Mouse (Mus musculus): ENCODE results near the gene Sar1a. TPM values are rescaled to one million over a fixed set of nuclear protein-coding genes. Genes with fewer than 3 reads are reported as not detected.
A peak's percentile ranks its signal among the peaks of the same experiment; 100 is the strongest.

The Sar1a gene
- polyA plus RNA-seq, 1 experiment from 2014 or later: 248 TPM

DNA sequence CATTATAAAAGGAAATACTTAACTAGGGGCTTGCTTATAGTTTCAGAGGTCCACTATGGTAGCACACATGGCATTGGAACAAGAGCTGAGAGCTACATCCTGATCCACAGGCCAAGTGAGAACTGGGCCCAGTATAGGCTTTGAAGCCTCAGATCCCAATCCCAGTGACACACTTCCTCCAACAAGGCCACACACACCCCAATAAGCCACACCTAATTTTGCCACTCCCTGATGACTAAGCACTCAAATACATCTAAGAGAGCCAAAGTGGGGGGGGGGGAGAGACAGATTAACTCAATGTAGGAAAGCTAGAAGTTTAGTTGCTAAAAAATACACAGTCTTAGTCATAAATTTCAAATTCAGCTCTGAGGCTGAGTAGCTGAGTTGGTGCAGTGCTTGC, 10.2 kb upstream of the Sar1a start:
- Histone ChIP-seq H3K4me1 (replicated peaks; ENCODE audit: control insufficient read depth, insufficient read depth, low read length) (no peaks in the 10 kb centered on the region), H3K36me3 (ENCODE audit: control insufficient read depth, insufficient read depth, low read length) (peaks cover 12% of the 10 kb centered on the region), H3K9me3 (ENCODE audit: control insufficient read depth, low read length) (no peaks in the 10 kb centered on the region), H3K27me3 (ENCODE audit: control insufficient read depth, insufficient read depth, low read length) (no peaks in the 10 kb centered on the region), H3K4me2 (replicated peaks; ENCODE audit: low read depth, low read length) (no peak overlapping the region), H3K27ac (ENCODE audit: low read depth, low read length) (no peak overlapping the region), H3K9ac (ENCODE audit: low read depth, low read length) (no peak overlapping the region), H3K4me3 (ENCODE audit: low read depth, low read length) (no peak overlapping the region)
- no peak for ATAC-seq (ENCODE audit: low FRiP score)
- DNase-seq (ENCODE audit: low spot score): no peak

- Histone ChIP-seq H3K36me3 (ENCODE audit: control insufficient read depth, insufficient read depth, low read length) (peaks cover 12% of the 10 kb centered on the region), H3K4me2 (replicated peaks; ENCODE audit: low read depth, low read length) (no peak overlapping the region), H3K9me3 (ENCODE audit: control insufficient read depth, low read length) (no peaks in the 10 kb centered on the region), H3K4me1 (replicated peaks; ENCODE audit: control insufficient read depth, insufficient read depth, low read length) (no peaks in the 10 kb centered on the region), H3K9ac (ENCODE audit: low read depth, low read length) (no peak overlapping the region), H3K4me3 (ENCODE audit: low read depth, low read length) (no peak overlapping the region), H3K27me3 (ENCODE audit: control insufficient read depth, insufficient read depth, low read length) (no peaks in the 10 kb centered on the region), H3K27ac (ENCODE audit: low read depth, low read length) (no peak overlapping the region)
- DNase-seq (ENCODE audit: low spot score) (no peak), ATAC-seq (ENCODE audit: low FRiP score) (no peak)
- 93% methylated on average over 3 of the region's 3 CpGs for WGBS
Measured at GRCm38 (mm10) chr10:61670758-61671157, 9.3 kb upstream of the Sar1a start.

- H3K27me3 ChIP-seq (ENCODE audit: control insufficient read depth, insufficient read depth, low read length): no peaks in the 10 kb centered on the region
- peaks cover 2% of the 10 kb centered on the region; the same call in 1 of the 2 replicates for H3K4me1 ChIP-seq (replicated peaks; ENCODE audit: control insufficient read depth, insufficient read depth, low read length)
- peaks cover 6% of the 10 kb centered on the region; the same call in 1 of the 2 replicates for H3K36me3 ChIP-seq (ENCODE audit: control insufficient read depth, insufficient read depth, low read length)
- WGBS: 80% methylated on average over 3 of the region's 3 CpGs
- H3K9me3 ChIP-seq (ENCODE audit: control insufficient read depth, low read length): no peaks in the 10 kb centered on the region
- no peak overlapping the region for H3K9ac ChIP-seq (ENCODE audit: low read depth, low read length)
- no peak overlapping the region for H3K4me2 ChIP-seq (replicated peaks; ENCODE audit: low read depth, low read length)
- H3K27ac ChIP-seq (ENCODE audit: low read depth, low read length): no peak overlapping the region
- H3K4me3 ChIP-seq (ENCODE audit: low read depth, low read length): no peak overlapping the region
- ATAC-seq (ENCODE audit: low FRiP score) (no peak), DNase-seq (ENCODE audit: low spot score) (no peak)
Measured at GRCm38 (mm10) chr10:61675935-61676334, 4.2 kb upstream of the Sar1a start.

DNA sequence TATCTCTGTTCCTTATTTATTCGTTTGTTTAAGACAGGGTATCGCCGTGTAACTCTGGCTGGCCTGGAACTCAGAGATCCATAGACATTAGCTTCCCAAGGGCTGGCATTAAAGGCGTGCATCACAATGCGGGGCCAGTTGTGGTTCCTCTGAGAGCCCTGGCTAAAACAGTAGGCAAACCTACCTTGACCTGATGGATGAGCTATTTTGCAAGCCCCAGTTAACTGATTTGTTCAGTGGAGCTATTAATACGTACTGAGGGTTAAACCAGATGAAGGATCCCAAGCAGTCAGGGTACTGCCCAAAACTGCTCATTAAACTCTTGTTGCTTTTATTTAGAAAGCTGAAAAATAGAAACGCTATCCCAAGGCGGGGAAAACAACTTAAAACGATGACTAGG, 554 bp upstream of the Sar1a start:
- H3K27me3 ChIP-seq (ENCODE audit: control insufficient read depth, insufficient read depth, low read length): no peaks in the 10 kb centered on the region
- H3K36me3 ChIP-seq (ENCODE audit: control insufficient read depth, insufficient read depth, low read length): 0 out of 2 replicates have a peak, but pooled peaks cover 3% of the 10 kb centered on the region
- ATAC-seq (ENCODE audit: low FRiP score): peak; percentile 15; the same call in 1 of the 2 replicates
- peak overlapping the region; percentile 97 for H3K4me3 ChIP-seq (ENCODE audit: low read depth, low read length)
- H3K4me1 ChIP-seq (replicated peaks; ENCODE audit: control insufficient read depth, insufficient read depth, low read length): peaks cover 2% of the 10 kb centered on the region; the same call in 1 of the 2 replicates
- peak overlapping the region; percentile 48 for H3K4me2 ChIP-seq (replicated peaks; ENCODE audit: low read depth, low read length)
- no peaks in the 10 kb centered on the region for H3K9me3 ChIP-seq (ENCODE audit: control insufficient read depth, low read length)
- peak overlapping the region; percentile 62 for H3K9ac ChIP-seq (ENCODE audit: low read depth, low read length)
- WGBS: 37% methylated on average over 9 of the region's 9 CpGs
- H3K27ac ChIP-seq (ENCODE audit: low read depth, low read length): peak overlapping the region; percentile 63; the same call in 1 of the 2 replicates
- DNase-seq (ENCODE audit: low spot score): no peak

- 91% methylated on average over 8 of the region's 8 CpGs for whole genome bisulfite sequencing
- H3K9me3 ChIP-seq (ENCODE audit: control insufficient read depth, low read length): no peaks in the 10 kb centered on the region
- ATAC-seq (ENCODE audit: low FRiP score): no peak
- no peak overlapping the region for H3K27ac ChIP-seq (ENCODE audit: low read depth, low read length)
- no peaks in the 10 kb centered on the region for H3K4me1 ChIP-seq (replicated peaks; ENCODE audit: control insufficient read depth, insufficient read depth, low read length)
- peaks cover 6% of the 10 kb centered on the region; the same call in 1 of the 2 replicates for H3K36me3 ChIP-seq (ENCODE audit: control insufficient read depth, insufficient read depth, low read length)
- H3K9ac ChIP-seq (ENCODE audit: low read depth, low read length): no peak overlapping the region
- H3K4me2 ChIP-seq (replicated peaks; ENCODE audit: low read depth, low read length): no peak overlapping the region
- DNase-seq (ENCODE audit: low spot score): no peak
- no peaks in the 10 kb centered on the region for H3K27me3 ChIP-seq (ENCODE audit: control insufficient read depth, insufficient read depth, low read length)
- H3K4me3 ChIP-seq (ENCODE audit: low read depth, low read length): no peak overlapping the region
Measured at GRCm38 (mm10) chr10:61689405-61689804, 9.3 kb downstream of the Sar1a start.

GRCm38 (mm10) chr10:61693563-61693962, 13.5 kb downstream of the Sar1a start:
- Histone ChIP-seq H3K9ac (ENCODE audit: low read depth, low read length) (no peak overlapping the region), H3K9me3 (ENCODE audit: control insufficient read depth, low read length) (no peaks in the 10 kb centered on the region), H3K4me3 (ENCODE audit: low read depth, low read length) (no peak overlapping the region), H3K4me1 (replicated peaks; ENCODE audit: control insufficient read depth, insufficient read depth, low read length) (peaks cover 12% of the 10 kb centered on the region), H3K36me3 (ENCODE audit: control insufficient read depth, insufficient read depth, low read length) (peaks cover 2% of the 10 kb centered on the region; the same call in 1 of the 2 replicates), H3K27ac (ENCODE audit: low read depth, low read length) (no peak overlapping the region), H3K4me2 (replicated peaks; ENCODE audit: low read depth, low read length) (no peak overlapping the region), H3K27me3 (ENCODE audit: control insufficient read depth, insufficient read depth, low read length) (no peaks in the 10 kb centered on the region)
- ATAC-seq (ENCODE audit: low FRiP score): no peak
- 74% methylated on average over 4 of the region's 4 CpGs for WGBS
- DNase-seq (ENCODE audit: low spot score): no peak

DNA sequence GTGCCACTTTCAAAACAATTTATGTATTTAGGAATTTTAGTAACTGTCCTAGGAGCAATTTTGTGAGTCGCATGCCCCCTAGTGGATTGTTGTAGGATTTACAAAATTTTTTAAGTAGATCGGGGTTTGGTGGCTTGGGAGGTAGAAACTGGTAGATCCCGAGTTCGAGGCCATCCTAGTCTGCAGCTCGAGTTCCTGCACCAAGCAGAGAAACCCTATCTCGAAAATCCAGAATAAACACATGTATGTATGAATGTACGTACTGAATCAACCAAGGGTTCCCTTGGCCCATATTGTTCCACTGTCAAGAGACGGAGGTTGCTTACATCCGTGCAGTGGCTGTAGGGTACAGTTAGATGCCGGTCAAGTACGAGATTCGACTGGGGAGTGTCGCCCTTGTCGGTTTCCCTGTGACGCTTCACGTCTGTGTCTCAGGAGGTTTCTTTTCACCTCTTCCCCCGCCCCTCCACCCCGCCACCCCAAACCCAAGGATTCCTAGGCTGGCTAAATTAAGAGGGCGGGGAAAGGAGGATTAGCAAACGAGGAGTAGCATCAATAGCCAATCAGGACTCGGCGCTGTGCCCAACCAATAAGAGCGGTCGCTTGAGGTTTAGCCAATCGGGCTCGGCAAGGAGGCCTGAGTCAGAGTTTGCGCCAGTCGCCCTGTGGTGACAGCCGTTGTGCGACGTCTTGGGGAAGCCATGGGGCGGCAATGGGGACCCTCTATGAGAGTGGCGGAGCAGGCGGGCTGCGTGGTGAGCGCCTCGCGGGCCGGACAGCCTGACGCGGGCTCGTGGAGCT, 15.0 kb downstream of the Sar1a start, which contains the start of gene Tysnd1:
TSS of gene Tysnd1 (plus strand) at position 645 of the 801 bp plus-strand sequence.
- Histone ChIP-seq H3K4me2 (replicated peaks; ENCODE audit: low read depth, low read length) (peak within 1 kb of the TSS; percentile 99), H3K4me3 (ENCODE audit: low read depth, low read length) (peak within 1 kb of the TSS; percentile 89), H3K27ac (ENCODE audit: low read depth, low read length) (peak within 1 kb of the TSS; percentile 36; the same call in 1 of the 2 replicates), H3K27me3 (ENCODE audit: control insufficient read depth, insufficient read depth, low read length) (no peaks in the 10 kb centered on the region), H3K36me3 (ENCODE audit: control insufficient read depth, insufficient read depth, low read length) (no peaks in the 10 kb centered on the region; the same call in 1 of the 2 replicates), H3K9me3 (ENCODE audit: control insufficient read depth, low read length) (no peaks in the 10 kb centered on the region), H3K9ac (ENCODE audit: low read depth, low read length) (peak within 1 kb of the TSS; percentile 74), H3K4me1 (replicated peaks; ENCODE audit: control insufficient read depth, insufficient read depth, low read length) (peaks cover 12% of the 10 kb centered on the region)
- ATAC-seq (ENCODE audit: low FRiP score) (peak; percentile 98), DNase-seq (ENCODE audit: low spot score) (peak; percentile 92)
- under 1% methylated on average over 42 of the region's 42 CpGs for WGBS

DNA sequence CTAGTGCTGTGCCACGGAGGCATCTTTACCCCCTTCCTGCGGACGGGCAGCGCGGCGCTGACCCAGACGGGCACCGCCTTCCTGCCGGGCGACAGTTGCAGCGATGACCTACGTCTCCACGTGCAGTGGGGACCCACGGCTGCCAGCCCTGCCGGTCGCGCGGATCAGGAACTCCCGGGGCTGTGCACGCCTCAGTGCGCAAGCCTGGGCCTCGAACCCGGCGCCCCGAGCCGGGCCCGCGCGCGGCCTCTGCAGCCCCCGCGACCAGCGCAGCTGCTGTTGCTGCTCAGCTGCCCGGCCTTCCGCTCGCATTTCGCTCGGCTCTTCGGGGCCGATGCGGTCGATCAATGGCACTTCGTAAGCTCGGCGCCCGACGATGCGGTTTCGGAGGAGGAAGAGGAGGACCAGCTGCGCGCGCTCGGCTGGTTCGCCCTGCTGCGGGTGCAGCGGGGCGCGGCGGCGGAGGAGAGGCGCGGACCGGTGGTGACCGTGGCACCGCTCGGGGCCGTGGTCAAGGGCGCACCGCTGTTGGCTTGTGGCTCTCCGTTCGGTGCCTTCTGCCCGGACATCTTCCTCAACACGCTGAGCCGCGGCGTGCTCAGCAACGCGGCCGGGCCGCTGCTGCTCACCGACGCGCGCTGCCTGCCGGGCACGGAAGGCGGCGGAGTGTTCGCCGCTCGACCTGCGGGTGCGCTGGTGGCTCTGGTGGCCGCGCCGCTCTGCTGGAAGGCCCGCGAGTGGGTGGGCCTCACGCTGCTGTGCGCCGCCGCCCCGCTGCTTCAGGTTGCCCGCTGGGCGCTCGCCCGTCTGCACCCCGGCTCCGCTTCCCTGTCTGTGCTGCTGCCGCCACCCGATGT, 15.8 kb downstream of the Sar1a start:
- under 1% methylated on average over 102 of the region's 111 CpGs for WGBS
- Histone ChIP-seq H3K4me3 (ENCODE audit: low read depth, low read length) (peak overlapping the region; percentile 89), H3K9ac (ENCODE audit: low read depth, low read length) (peak overlapping the region; percentile 74), H3K9me3 (ENCODE audit: control insufficient read depth, low read length) (no peaks in the 10 kb centered on the region), H3K4me2 (replicated peaks; ENCODE audit: low read depth, low read length) (peak overlapping the region; percentile 99), H3K27ac (ENCODE audit: low read depth, low read length) (peak overlapping the region; percentile 36; the same call in 1 of the 2 replicates), H3K4me1 (replicated peaks; ENCODE audit: control insufficient read depth, insufficient read depth, low read length) (peaks cover 12% of the 10 kb centered on the region), H3K36me3 (ENCODE audit: control insufficient read depth, insufficient read depth, low read length) (no peaks in the 10 kb centered on the region; the same call in 1 of the 2 replicates), H3K27me3 (ENCODE audit: control insufficient read depth, insufficient read depth, low read length) (no peaks in the 10 kb centered on the region)
- DNase-seq (ENCODE audit: low spot score): peak; percentile 48
- no peak; the same call in 1 of the 2 replicates for ATAC-seq (ENCODE audit: low FRiP score)
